ENCODE assay signal across 27 mouse cellular contexts in genomic region chr4:141327075-141327474, GRCm38 (mm10). TPM values are rescaled to one million over a fixed set of nuclear protein-coding genes. Genes with fewer than 3 reads are reported as not detected.
DNase-seq lines count a peak whose midpoint lies in the region; ATAC-seq lines count a peak whose summit lies in the region.
"Had no signal": no experiment of that assay in that cellular context is flagged by ENCODE, and none has a peak within 500 bp of the region (broad histone marks: within the 10 kb centered on the region; RNA-seq: fewer than 3 reads in every experiment).

No protein-coding gene starts in this region.

- peaks cover 24% of the 10 kb centered on the region for H3K4me1 ChIP-seq in forebrain, embryonic 10.5 days
- no peaks in the 10 kb centered on the region for H3K4me1 ChIP-seq in forebrain, embryonic 16.5 days (replicated peaks; ENCODE audit: control insufficient read depth, insufficient read depth, low read length)
- peaks cover 28% of the 10 kb centered on the region for H3K4me1 ChIP-seq in heart, embryonic 15.5 days (replicated peaks)
- H3K4me1 ChIP-seq in limb, embryonic 10.5 days: peaks cover 48% of the 10 kb centered on the region
- H3K4me1 ChIP-seq: forebrain, embryonic 13.5 days; hindbrain, embryonic 15.5 days; liver, embryonic 12.5 days had no signal

- peaks cover 46% of the 10 kb centered on the region for H3K36me3 ChIP-seq in forebrain, embryonic 10.5 days (replicated peaks)
- H3K36me3 ChIP-seq in forebrain, embryonic 16.5 days (ENCODE audit: control insufficient read depth, insufficient read depth): no peaks in the 10 kb centered on the region
- peaks cover 6% of the 10 kb centered on the region; the same call in 1 of the 2 replicates for H3K36me3 ChIP-seq in heart, embryonic 15.5 days
- H3K36me3 ChIP-seq in limb, embryonic 10.5 days: peaks cover 38% of the 10 kb centered on the region
- H3K36me3 ChIP-seq: hindbrain, embryonic 15.5 days; neural tube, embryonic 13.5 days had no signal

- H3K27ac ChIP-seq in forebrain, embryonic 10.5 days: peak overlapping the region; percentile 22; the same call in 1 of the 2 replicates
- H3K27ac ChIP-seq in forebrain, embryonic 16.5 days (ENCODE audit: low read length): no peak overlapping the region
- H3K27ac ChIP-seq in heart, embryonic 15.5 days: 0 out of 2 replicates have a peak overlapping the region, but pooled peaks have one; percentile 9
- peak overlapping the region; percentile 59; the same call in 1 of the 2 replicates for H3K27ac ChIP-seq in limb, embryonic 10.5 days
- H3K27ac ChIP-seq: forebrain, embryonic 13.5 days; hindbrain, embryonic 15.5 days; layer of hippocampus, adult 2 months; liver, embryonic 12.5 days; midbrain, embryonic 10.5 days; neural tube, embryonic 13.5 days had no signal

- no peak for DNase-seq in forebrain, embryonic 10.5 days (ENCODE audit: extremely low spot score, low spot score)
- DNase-seq in heart, adult 11 months: no peak
- no peak for DNase-seq in limb, embryonic 10.5 days (ENCODE audit: low spot score)
- DNase-seq in embryo, embryonic 11 days: no peak
- no peak for DNase-seq in layer of hippocampus, adult 9-10 months (ENCODE audit: low spot score)
- DNase-seq: adrenal gland, adult 8-10 months; cerebellum, adult 18-20 months; cerebellum, postnatal 14 days; gastrocnemius, postnatal 36 days; kidney, adult 9 months; kidney, postnatal 25 days; lung, adult 18-20 months; lung, postnatal 10 days; retina, postnatal 1 day; right cerebral cortex, postnatal 25 days; thymus, postnatal 14 days had no signal

- H3K9me3 ChIP-seq in forebrain, embryonic 10.5 days: no peaks in the 10 kb centered on the region
- no peaks in the 10 kb centered on the region for H3K9me3 ChIP-seq in forebrain, embryonic 16.5 days (ENCODE audit: control insufficient read depth, low read length)
- no peaks in the 10 kb centered on the region for H3K9me3 ChIP-seq in heart, embryonic 15.5 days (replicated peaks)
- no peaks in the 10 kb centered on the region for H3K9me3 ChIP-seq in limb, embryonic 10.5 days (replicated peaks)
- H3K9me3 ChIP-seq: forebrain, embryonic 13.5 days; hindbrain, embryonic 15.5 days; liver, embryonic 12.5 days; midbrain, embryonic 10.5 days; neural tube, embryonic 13.5 days had no signal

- H3K4me2 ChIP-seq in forebrain, embryonic 16.5 days (ENCODE audit: low read length): no peak overlapping the region
- no peak overlapping the region for H3K4me2 ChIP-seq in heart, embryonic 15.5 days
- H3K4me2 ChIP-seq: forebrain, embryonic 13.5 days; hindbrain, embryonic 15.5 days; liver, embryonic 12.5 days; neural tube, embryonic 13.5 days had no signal

- WGBS in forebrain, embryonic 10.5 days: 75% methylated on average over 4 of the region's 4 CpGs
- 77% methylated on average over 4 of the region's 4 CpGs for WGBS in forebrain, embryonic 16.5 days
- 63% methylated on average over 4 of the region's 4 CpGs for WGBS in heart, embryonic 15.5 days
- 55% methylated on average over 4 of the region's 4 CpGs for whole genome bisulfite sequencing in limb, embryonic 10.5 days

- H3K9ac ChIP-seq in forebrain, embryonic 16.5 days (replicated peaks; ENCODE audit: low read depth, low read length): no peak overlapping the region
- no peak overlapping the region for H3K9ac ChIP-seq in heart, embryonic 15.5 days
- H3K9ac ChIP-seq: forebrain, embryonic 13.5 days; hindbrain, embryonic 15.5 days; liver, embryonic 12.5 days; neural tube, embryonic 13.5 days had no signal

- H3K4me3 ChIP-seq in forebrain, embryonic 10.5 days: no peak overlapping the region
- no peak overlapping the region for H3K4me3 ChIP-seq in forebrain, embryonic 16.5 days (replicated peaks; ENCODE audit: low read length)
- no peak overlapping the region for H3K4me3 ChIP-seq in heart, embryonic 15.5 days
- no peak overlapping the region for H3K4me3 ChIP-seq in limb, embryonic 10.5 days
- H3K4me3 ChIP-seq: forebrain, embryonic 13.5 days; hindbrain, embryonic 15.5 days; layer of hippocampus, adult 2 months; liver, embryonic 12.5 days; midbrain, embryonic 10.5 days; myocyte; neural tube, embryonic 13.5 days had no signal

- H3K27me3 ChIP-seq in forebrain, embryonic 10.5 days (ENCODE audit: poor library complexity, severe bottlenecking): no peaks in the 10 kb centered on the region
- no peaks in the 10 kb centered on the region for H3K27me3 ChIP-seq in forebrain, embryonic 16.5 days (replicated peaks; ENCODE audit: control insufficient read depth, insufficient read depth, low read length)
- H3K27me3 ChIP-seq in heart, embryonic 15.5 days: no peaks in the 10 kb centered on the region
- H3K27me3 ChIP-seq in limb, embryonic 10.5 days (ENCODE audit: low read depth, poor library complexity, severe bottlenecking): no peaks in the 10 kb centered on the region
- H3K27me3 ChIP-seq: forebrain, embryonic 13.5 days; hindbrain, embryonic 15.5 days; neural tube, embryonic 13.5 days had no signal

- no peak for ATAC-seq in forebrain, embryonic 16.5 days
- no peak for ATAC-seq in heart, embryonic 15.5 days (replicated peaks; ENCODE audit: insufficient number of reproducible peaks, insufficient read depth, low FRiP score, low read depth)
- ATAC-seq: activated CD4-positive, CD25-positive, alpha-beta regulatory T cell, adult 4 months; forebrain, embryonic 13.5 days; liver, embryonic 12.5 days; midbrain, embryonic 16.5 days had no signal

RNA-seq across cellular contexts. Expression of gene Epha2, which starts 26.0 kb away (rescaled TPM):
- polyA plus RNA-seq in forebrain, embryonic 10.5 days (2016; fragmentation: Nextera tagmentation; extraction: Ambion mirVana): 3.3 and 3.7 TPM in 2 replicates
- 0.92 and 1.5 TPM in 2 replicates for polyA plus RNA-seq in forebrain, embryonic 16.5 days (2015; fragmentation: Nextera tagmentation; extraction: Ambion mirVana)
- polyA plus RNA-seq in heart, embryonic 15.5 days (2015; fragmentation: Nextera tagmentation; extraction: Ambion mirVana): 2.7 and 4.2 TPM in 2 replicates
- 4.6 and 5.6 TPM in 2 replicates for polyA plus RNA-seq in limb, embryonic 10.5 days (2016; fragmentation: Nextera tagmentation; extraction: Ambion mirVana)
- polyA plus RNA-seq: activated CD4-positive, CD25-positive, alpha-beta regulatory T cell, adult 4 months had no signal

RNA-seq across cellular contexts. Expression of gene Fam131c, which starts 40.9 kb away (rescaled TPM):
- polyA plus RNA-seq in forebrain, embryonic 10.5 days (2016; fragmentation: Nextera tagmentation; extraction: Ambion mirVana): 0.55 and 0.63 TPM in 2 replicates
- polyA plus RNA-seq in forebrain, embryonic 16.5 days (2015; fragmentation: Nextera tagmentation; extraction: Ambion mirVana): 11.6 and 19.8 TPM in 2 replicates
- polyA plus RNA-seq in heart, embryonic 15.5 days (2015; fragmentation: Nextera tagmentation; extraction: Ambion mirVana): 0.53 and 0.70 TPM in 2 replicates
- 0.14 and 0.29 TPM in 2 replicates for polyA plus RNA-seq in limb, embryonic 10.5 days (2016; fragmentation: Nextera tagmentation; extraction: Ambion mirVana)
- polyA plus RNA-seq: activated CD4-positive, CD25-positive, alpha-beta regulatory T cell, adult 4 months had no signal
